Mouse (Mus musculus) fibroblast of lung, adult 2 months (primary cell): ENCODE measurements around the gene Bfsp1.

ENCODE experiments used
- DNase-seq: peaks from one replicate; pipeline ENCODE4 v3.0.0-alpha.2; 2011; ENCODE audit warnings: low read depth

Bfsp1 gene

DNA sequence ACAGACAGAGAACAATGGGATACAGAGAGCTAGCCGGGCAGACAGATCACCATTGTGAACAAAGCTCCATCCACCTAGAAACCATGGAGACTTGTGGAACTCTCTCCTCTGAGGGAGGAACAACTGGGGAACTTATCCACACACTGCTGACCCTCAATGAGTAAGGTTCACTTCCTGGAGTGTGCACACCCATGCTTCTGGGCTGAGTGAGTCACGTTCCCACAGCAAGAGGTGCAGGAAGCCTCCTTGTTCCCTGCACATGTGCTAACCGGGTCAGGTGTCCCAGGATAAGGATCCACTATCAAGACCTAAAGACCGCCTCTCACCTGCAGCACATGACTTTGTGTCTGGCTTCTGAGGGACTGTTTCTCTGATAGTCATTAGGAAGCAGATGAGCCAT lies 9.5 kb downstream of the Bfsp1 start:
- DNase-seq = no peak

GRCm38 (mm10) chr2:143852295-143853275 lies 10.4 kb downstream of the Bfsp1 start:
- no peak for DNase-seq

GRCm38 (mm10) chr2:143851354-143852221 lies 11.4 kb downstream of the Bfsp1 start:
- no peak for DNase-seq

DNA sequence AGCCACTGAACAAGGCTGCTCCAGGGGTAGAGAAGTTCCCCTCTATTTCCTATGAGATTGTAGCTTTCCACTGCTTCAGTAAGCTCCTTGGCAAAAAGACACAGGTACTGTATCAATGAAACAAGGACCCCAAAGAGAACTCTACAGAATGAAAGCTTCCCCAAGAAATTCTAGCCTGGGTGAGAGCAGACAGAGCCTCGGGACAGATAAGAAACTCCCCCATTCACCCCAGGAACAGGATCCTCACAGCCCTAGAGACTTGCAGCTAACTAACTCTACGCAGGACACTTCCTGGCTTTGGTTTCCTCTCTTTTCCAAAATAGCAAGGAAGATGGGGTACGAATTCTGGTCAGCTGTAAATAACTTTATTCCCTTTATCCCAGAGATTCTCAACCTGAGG lies 15.7 kb downstream of the Bfsp1 start:
- no peak for DNase-seq

DNA sequence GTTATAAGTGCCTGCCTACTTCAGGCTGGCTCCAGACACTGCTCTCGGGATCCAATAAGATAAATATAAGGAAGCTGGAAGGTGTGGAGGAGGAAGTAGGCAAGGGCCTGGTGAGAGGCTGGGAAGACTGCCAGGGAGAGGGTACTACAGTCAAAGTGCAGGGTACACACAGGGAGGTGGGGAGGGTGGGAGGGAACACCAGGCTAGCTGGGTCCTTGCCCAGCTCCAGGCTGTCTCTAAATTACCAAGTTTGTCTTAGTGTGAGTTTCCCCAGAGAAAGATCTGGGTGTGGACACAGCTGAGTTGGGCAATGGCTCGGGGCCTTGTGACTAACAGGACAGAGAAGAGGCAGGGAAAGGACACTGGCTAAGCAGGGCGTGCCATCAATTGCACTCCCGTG lies 16.2 kb downstream of the Bfsp1 start:
- DNase-seq = peak; percentile 41

- no peak for DNase-seq
Measured at GRCm38 (mm10) chr2:143844779-143845178, 18.2 kb downstream of the Bfsp1 start.

- DNase-seq = no peak
Measured at GRCm38 (mm10) chr2:143841536-143841935, 21.4 kb downstream of the Bfsp1 start.

DNA sequence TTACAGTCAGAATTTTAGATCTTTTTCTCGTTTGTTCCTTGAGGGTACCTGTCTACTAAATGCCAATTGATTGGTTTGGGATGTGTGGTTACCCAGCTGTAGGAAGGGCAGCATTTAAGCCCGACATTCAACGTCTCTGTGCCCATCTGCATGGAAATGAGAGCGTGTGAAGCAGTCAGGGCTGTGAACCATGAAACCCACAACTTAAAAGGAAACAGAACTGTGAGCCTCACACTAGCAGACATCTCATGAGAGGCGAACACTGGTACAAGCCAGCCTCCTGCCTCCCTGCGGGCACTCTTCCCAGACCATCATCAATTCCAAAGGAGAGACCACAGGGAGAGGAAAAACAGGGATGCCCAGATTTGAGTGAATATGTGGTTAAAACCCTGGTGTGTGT lies 22.1 kb downstream of the Bfsp1 start:
- no peak for DNase-seq

DNA sequence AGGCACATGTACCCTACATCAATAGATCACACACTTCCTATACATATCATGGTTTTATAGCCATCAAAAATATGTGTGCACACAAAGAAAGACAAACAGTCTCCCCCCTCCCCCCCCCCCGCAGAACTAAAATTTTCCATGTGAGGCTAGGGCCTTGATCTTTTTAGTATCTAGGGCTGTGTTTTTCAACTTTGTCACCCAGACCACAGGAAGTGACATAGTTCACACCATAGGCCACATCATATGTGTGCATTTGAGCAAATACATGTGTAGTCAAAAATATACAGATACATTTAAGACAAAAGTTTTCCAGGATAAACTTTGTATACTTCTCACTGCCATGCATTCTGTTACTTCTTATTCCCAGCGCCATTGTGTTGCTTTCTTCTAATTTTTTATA lies 23.5 kb downstream of the Bfsp1 start:
- no peak for DNase-seq

- DNase-seq = no peak
Measured at GRCm38 (mm10) chr2:143838698-143839097, 24.3 kb downstream of the Bfsp1 start.

- DNase-seq = peak; percentile 58
Measured at GRCm38 (mm10) chr2:143837291-143837701, 25.7 kb downstream of the Bfsp1 start.

GRCm38 (mm10) chr2:143835820-143836219 lies 27.2 kb downstream of the Bfsp1 start:
- no peak for DNase-seq

- DNase-seq = no peak
Measured at GRCm38 (mm10) chr2:143834082-143834481, 28.9 kb downstream of the Bfsp1 start.

DNA sequence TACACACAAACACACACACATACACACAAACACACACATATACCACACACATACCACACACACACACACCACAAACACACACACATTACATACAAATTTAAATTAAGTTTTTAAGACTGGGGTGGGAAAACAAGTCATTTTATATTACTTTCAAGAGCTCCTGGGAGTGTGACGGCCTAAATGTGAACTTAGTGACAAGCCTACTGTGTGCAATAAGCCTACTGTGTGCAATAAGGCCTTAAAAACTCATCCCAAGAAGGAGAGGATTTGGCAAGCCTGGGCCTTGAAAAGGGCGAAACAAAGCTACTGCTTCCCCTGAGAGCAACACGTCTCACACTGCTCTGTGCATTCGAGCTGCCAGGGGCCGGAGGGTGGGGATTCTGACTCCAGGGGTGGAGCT lies 30.3 kb downstream of the Bfsp1 start:
- no peak for DNase-seq

DNA sequence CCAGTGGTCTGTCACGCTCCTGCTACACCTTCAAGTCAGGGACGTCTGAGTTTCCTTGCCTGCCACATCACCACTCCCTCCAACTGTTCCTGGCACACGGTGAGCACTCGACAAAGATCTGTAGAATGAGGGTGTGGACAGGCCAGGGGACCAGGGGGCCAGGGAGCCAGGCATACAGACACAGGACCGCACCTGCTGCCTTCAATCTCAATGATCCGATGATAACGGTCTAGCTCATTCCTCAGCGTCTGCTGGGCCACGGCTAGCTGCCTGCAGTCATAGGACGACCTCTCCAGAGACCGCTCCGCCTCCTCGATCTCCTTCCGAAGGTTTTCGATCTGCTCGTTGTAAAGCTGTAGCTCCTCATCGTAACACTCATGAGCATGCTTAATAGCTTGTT lies 31.3 kb downstream of the Bfsp1 start:
- no peak for DNase-seq

- DNase-seq = no peak
Measured at GRCm38 (mm10) chr2:143813461-143813860, 49.5 kb downstream of the Bfsp1 start.

DNA sequence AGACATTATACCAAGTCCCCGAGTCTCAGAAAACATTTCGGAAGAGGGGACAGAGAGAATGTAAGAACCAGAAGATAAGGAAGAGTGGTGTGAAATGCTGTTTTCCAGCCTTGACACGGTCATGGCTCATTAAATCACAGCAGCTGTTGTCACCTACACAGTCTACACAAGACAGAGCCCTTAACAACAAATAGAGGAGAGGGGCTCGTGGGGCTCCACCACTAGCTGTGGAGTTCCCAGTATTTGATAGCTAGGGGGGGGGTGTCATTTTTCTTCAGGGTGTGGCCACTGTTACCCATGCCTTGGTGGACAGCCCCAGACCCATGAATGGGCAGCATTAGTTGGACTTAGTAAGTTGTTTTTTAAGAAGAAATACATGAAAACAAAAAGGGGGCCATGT lies 50.7 kb downstream of the Bfsp1 start:
- no peak for DNase-seq

DNA sequence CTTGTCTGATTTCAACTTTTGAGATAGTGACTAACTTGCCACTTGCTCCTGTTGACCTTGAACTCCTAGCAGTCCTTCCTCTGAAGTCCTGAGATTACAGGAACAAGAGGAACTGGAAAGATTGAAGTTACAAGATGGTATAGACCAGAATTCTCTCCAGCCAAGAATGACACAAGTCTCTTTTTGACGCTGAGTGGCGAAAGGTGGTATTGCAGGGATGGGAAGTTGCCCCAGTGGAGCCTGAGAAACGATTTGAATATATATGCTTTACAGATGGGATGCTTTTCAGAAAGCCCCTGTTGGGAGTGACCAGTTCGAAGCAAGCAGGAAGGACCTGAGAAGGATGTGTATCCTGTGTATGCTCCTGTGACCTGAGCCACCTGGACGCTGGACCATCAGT lies 54.2 kb downstream of the Bfsp1 start:
- no peak for DNase-seq

- no peak for DNase-seq
Measured at GRCm38 (mm10) chr2:143806924-143807664, 55.9 kb downstream of the Bfsp1 start.

GRCm38 (mm10) chr2:143806140-143806923 lies 56.6 kb downstream of the Bfsp1 start:
- DNase-seq = no peak

- no peak for DNase-seq
Measured at GRCm38 (mm10) chr2:143801097-143801496, 61.9 kb downstream of the Bfsp1 start.
